Mouse (Mus musculus): ENCODE results near the gene Wbp4.

DNA sequence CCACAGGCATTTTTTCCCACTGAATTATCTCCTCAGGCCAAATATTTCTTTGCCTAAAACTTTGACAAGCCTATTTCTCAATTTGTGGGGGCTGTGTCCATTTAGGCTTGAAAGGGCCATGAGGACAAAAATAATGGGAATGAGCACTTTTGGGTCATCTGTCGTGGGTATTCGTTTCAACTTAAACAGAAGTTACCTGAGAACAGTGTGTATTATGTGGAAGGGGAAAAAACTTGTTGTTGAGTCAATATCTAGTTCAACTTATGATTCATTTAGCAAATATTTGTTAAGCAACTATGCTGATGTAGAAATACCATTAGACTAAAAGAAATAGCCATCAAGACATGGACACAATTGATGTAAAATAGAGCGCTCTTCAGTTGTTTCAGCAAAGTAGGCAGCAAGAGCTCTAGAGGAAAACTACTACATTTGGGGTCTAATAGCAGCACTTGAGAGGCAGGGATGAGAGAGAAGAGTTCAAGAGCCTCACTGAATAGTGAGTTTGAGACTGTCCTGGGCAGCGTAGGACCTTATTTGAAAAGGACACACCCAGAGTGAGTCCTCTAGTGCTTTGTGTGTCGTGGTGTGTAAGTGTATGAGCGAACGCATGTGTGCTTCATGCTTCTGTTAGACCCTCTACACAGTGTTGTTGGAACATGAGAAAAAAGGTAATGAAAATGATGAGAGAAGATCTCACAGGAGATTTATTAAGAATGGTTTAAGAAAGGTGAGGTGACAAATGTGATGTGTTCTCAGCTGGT, 23.1 kb upstream of the Wbp4 start:
- TF ChIP-seq CTCF (IDR thresholded peaks at IDR 0.05; ENCODE audit: control insufficient read depth, insufficient read depth, low read length), result no peak
- no peak for TF ChIP-seq POLR2A (IDR thresholded peaks at IDR 0.05; ENCODE audit: borderline replicate concordance, control insufficient read depth, low read depth, low read length)
